Mouse (Mus musculus): Measurements from ENCODE around the gene Thbs4.

- TF ChIP-seq GATA1 (IDR thresholded peaks at IDR 0.05; ENCODE audit: borderline replicate concordance, low read length) (no peak), FLI1 (IDR thresholded peaks at IDR 0.05; ENCODE audit: low read length) (no peak)
These were observed 86.7 kb downstream of the Thbs4 start for GRCm38 (mm10) chr13:92707941-92708340.
